In the genomic region with DNA sequence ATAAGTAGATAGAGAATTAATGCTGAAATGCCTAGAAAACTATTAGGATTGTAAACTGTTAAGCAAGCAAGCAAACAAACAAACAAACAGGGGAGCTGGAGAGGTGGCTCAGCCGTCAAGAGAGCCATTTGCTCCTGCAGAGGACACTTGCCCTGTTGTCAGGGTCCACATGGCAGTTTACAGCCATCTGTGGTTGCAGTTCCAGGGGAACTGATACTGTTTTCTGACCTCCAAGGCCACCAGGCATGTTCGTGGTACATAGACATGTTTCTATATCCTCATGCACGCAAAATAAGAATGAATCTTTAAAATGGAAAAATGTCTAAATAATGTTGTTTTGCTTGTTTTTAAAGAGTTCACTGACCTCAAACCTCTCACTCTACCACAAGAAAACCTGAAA, we compare ENCODE assay signal across 19 mouse cellular contexts.
"Had no signal": no experiment of that assay in that cellular context is flagged by ENCODE, and none has a peak within 500 bp of the region (broad histone marks: within the 10 kb centered on the region; RNA-seq: fewer than 3 reads in every experiment).

No protein-coding gene starts in this region.

- H3K4me3 ChIP-seq: layer of hippocampus, adult 2 months; liver, embryonic 13.5 days; megakaryocyte, embryonic 14.5 days; midbrain, embryonic 10.5 days; midbrain, embryonic 13.5 days; myocyte; neural tube, embryonic 13.5 days; stomach, embryonic 15.5 days had no signal

- H3K27me3 ChIP-seq: liver, embryonic 13.5 days; megakaryocyte, embryonic 14.5 days; midbrain, embryonic 13.5 days; neural tube, embryonic 13.5 days; stomach, embryonic 15.5 days had no signal

- ATAC-seq: midbrain, embryonic 13.5 days; midbrain, embryonic 16.5 days had no signal

- H3K27ac ChIP-seq: kidney, postnatal 0 days; layer of hippocampus, adult 2 months; liver, embryonic 13.5 days; midbrain, embryonic 10.5 days; midbrain, embryonic 13.5 days; neural tube, embryonic 13.5 days; stomach, embryonic 15.5 days had no signal

- DNase-seq: kidney, postnatal 25 days; layer of hippocampus, adult 9-11 months; liver, embryonic 13.5 days; lung, adult 2 months; lung, postnatal 14 days; lung, postnatal 4 days; retina, postnatal 1 day; right cerebral cortex, postnatal 25 days; spleen, adult 18-20 months; thymus, postnatal 25 days had no signal

- H3K4me1 ChIP-seq: midbrain, embryonic 13.5 days; neural tube, embryonic 13.5 days; stomach, embryonic 15.5 days had no signal

- H3K36me3 ChIP-seq: midbrain, embryonic 13.5 days; neural tube, embryonic 13.5 days had no signal

- H3K9me3 ChIP-seq: liver, embryonic 13.5 days; neural tube, embryonic 13.5 days; stomach, embryonic 15.5 days had no signal
